Mouse (Mus musculus) intestine, postnatal 0 days (tissue): ENCODE measurements around the gene Rapgef1. TPM values are rescaled to one million over a fixed set of nuclear protein-coding genes. Genes with fewer than 3 reads are reported as not detected.
A peak's percentile ranks its signal among the peaks of the same experiment; 100 is the strongest.

Experiments used
- ATAC-seq: fragments of 200-750 bp; cut with Nextera tagmentation; 2 replicates; pipeline ENCODE4 v1.8.0; 2017; ENCODE audit warnings: mild to moderate bottlenecking, moderate TSS enrichment, moderate library complexity
- H3K27ac ChIP-seq: fragments of 300-500 bp; sonication (generic); 2 replicates; pipeline ENCODE4 v1.5.1; 2014; ENCODE audit warnings: mild to moderate bottlenecking, low read depth, low read length, moderate library complexity
- H3K27me3 ChIP-seq: fragments of 300-500 bp; sonication (generic); replicated peaks from 2 replicates; pipeline ENCODE4 v1.6.1; 2014; ENCODE audit warnings: low read length, mixed read lengths; ENCODE audit not compliant: control insufficient read depth, insufficient read depth
- H3K36me3 ChIP-seq: fragments of 300-500 bp; sonication (generic); 2 replicates; pipeline ENCODE4 v1.6.1; 2014; ENCODE audit warnings: mild to moderate bottlenecking, moderate library complexity; ENCODE audit not compliant: control insufficient read depth, insufficient read depth
- H3K4me1 ChIP-seq: fragments of 300-500 bp; sonication (generic); replicated peaks from 2 replicates; pipeline ENCODE4 v1.6.1; 2014; ENCODE audit warnings: antibody characterized with exemption, low read length, mixed read lengths; ENCODE audit not compliant: control insufficient read depth, insufficient read depth
- H3K4me2 ChIP-seq: fragments of 300-500 bp; sonication (generic); replicated peaks from 2 replicates; pipeline ENCODE4 v1.6.1; 2014; ENCODE audit warnings: low read depth, mild to moderate bottlenecking, moderate library complexity
- H3K4me3 ChIP-seq: fragments of 300-500 bp; sonication (generic); 2 replicates; pipeline ENCODE4 v1.5.1; 2014; ENCODE audit warnings: low read depth, low read length
- H3K9ac ChIP-seq: fragments of 300-500 bp; sonication (generic); 2 replicates; pipeline ENCODE4 v1.6.1; 2014; ENCODE audit warnings: mild to moderate bottlenecking, low read depth, low read length
- H3K9me3 ChIP-seq: fragments of 300-500 bp; sonication (generic); 2 replicates; pipeline ENCODE4 v1.6.1; 2016; ENCODE audit warnings: mixed run types; ENCODE audit not compliant: control insufficient read depth
- CTCF ChIP-seq: sonication (generic); IDR thresholded peaks from 2 replicates; pipeline ENCODE4 v1.5.1; 2016; ENCODE audit warnings: low read depth, mild to moderate bottlenecking, control low read depth, antibody characterized with exemption, moderate library complexity
- whole genome bisulfite sequencing: fragments of 180-500 bp; shearing (Covaris S2); extraction: QIAGEN DNeasy Blood & Tissue Kit; methylation state at CpG from one replicate; pipeline ENCODE4 v1.1.7; 2014; 5-methylcytosine and 5-hydroxymethylcytosine counted together
- polyA plus RNA-seq: library from polyadenylated mRNA; unstranded; fragments of >200 nt; fragmentation: Nextera tagmentation; extraction: Ambion mirVana; gene quantifications from 2 replicates; pipeline ENCODE4 v1.2.1, GENCODE M21; 2015

Gene Rapgef1
- polyA plus RNA-seq, 1 experiment from 2014 or later, result 6.1 TPM

DNA sequence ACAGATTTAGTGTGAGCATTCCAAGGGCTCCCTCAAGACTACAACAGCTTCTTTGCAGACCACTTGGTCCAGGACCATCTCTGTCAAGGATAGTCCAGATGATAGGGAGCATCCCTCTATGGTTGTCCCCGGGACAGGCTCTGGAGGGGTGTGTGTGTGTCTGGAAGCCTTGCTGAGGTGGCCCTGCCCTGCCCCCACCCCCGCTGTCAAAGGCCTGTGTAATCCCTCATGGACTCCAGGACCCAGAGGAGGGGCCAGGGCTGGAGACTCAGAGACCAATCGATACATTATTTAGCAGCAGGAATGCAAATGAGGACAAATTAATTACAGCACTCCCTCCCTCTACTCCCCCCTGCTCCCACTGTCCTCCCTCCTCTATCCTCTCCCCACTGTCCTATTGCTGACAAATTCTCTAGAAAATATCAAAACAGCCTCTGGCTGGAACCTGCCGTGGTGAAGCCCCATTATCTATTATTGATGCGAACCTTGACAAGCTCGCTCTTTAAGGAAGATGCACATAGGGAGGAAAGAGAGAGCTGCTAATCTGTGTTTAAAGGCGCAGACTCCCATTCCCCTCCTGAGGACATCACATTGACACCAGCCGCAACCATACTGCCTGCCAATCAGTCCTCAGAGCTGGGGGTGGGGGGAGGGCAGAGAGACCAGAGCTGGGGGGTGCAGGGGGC lies 33.4 kb upstream of the Rapgef1 start:
- TF ChIP-seq CTCF, result no peak
- no peak overlapping the region for H3K9ac ChIP-seq
- H3K4me2 ChIP-seq, result no peak overlapping the region

DNA sequence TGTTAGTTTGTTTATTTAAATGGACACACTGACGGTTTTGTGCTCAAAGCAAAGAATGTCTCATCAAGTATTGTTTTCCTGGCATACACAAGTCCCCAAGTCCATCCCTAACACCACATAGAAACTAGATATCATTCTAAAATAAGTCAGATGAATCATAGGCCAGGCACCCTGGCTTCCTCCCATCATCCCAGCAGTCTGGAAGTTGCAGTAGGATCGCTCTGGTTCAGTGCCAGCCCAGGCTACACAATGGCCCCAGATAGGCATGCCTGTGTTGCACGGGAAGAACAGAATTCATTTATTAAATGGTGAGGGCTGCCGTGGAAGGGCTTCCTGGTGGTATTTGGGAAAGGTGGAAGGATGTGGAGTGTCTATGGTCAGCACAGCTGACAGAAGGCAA lies 31.5 kb upstream of the Rapgef1 start:
- H3K4me1 ChIP-seq, result no peaks in the 10 kb centered on the region
- H3K9ac ChIP-seq, result no peak overlapping the region
- no peak overlapping the region for H3K27ac ChIP-seq
- WGBS, result 57% methylated on average over 4 of the region's 4 CpGs
- no peaks in the 10 kb centered on the region for H3K27me3 ChIP-seq
- ATAC-seq, result no peak
- H3K36me3 ChIP-seq, result no peaks in the 10 kb centered on the region
- no peak for TF ChIP-seq CTCF
- H3K4me3 ChIP-seq, result no peak overlapping the region
- H3K9me3 ChIP-seq, result no peaks in the 10 kb centered on the region
- H3K4me2 ChIP-seq, result no peak overlapping the region

More for the DNA sequence above, 33.4 kb upstream of the Rapgef1 start:
- Histone ChIP-seq H3K9me3 (no peaks in the 10 kb centered on the region), H3K4me1 (no peaks in the 10 kb centered on the region), H3K4me3 (no peak overlapping the region), H3K27me3 (no peaks in the 10 kb centered on the region), H3K36me3 (no peaks in the 10 kb centered on the region), H3K27ac (no peak overlapping the region)
- 31% methylated on average over 8 of the region's 8 CpGs for WGBS
- ATAC-seq, result no peak

DNA sequence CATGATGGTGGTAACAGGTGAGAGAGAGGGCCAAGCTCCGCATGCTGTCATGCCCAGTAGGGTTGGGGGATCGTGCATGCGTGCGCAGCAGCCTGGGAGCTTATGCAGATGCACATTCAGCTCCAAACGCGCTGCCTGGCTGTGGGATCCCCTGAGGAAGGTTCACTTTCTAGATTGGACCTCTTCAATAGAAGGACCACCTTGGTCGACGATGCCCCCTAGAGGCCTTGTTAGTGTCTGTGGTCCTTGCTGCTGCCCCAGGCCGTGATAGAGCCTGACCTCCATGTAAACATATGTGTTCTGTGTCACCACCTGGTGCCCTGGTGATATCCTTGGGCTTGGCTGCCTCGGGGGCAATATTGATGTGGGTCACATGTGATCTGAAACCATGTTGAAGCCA lies 30.3 kb upstream of the Rapgef1 start:
- Histone ChIP-seq H3K4me2 (no peak overlapping the region), H3K9me3 (no peaks in the 10 kb centered on the region), H3K36me3 (no peaks in the 10 kb centered on the region), H3K4me1 (no peaks in the 10 kb centered on the region), H3K27ac (no peak overlapping the region), H3K9ac (no peak overlapping the region), H3K27me3 (no peaks in the 10 kb centered on the region), H3K4me3 (no peak overlapping the region)
- ATAC-seq, result no peak
- TF ChIP-seq CTCF, result peak; percentile 36
- WGBS, result 32% methylated on average over 10 of the region's 10 CpGs

DNA sequence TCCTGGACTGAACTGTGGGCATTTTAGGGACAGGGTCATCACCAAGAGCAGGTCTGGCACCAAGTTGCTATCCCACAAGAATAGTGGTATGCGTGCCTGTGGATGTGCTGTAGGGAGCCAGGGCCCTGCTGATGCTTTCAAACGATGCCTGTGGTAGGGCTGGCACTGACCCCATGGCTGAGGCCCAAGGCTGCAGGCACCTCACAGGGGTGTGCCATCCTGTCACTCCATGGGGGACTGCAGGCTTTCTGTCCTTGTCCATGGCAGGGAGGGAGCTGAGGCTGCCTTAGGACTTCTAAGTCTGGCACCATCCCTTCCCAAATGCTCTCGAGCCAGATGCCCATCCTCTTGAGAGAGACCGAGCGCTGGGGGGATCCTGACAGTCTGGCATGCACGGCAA lies 27.9 kb upstream of the Rapgef1 start:
- Histone ChIP-seq H3K9me3 (no peaks in the 10 kb centered on the region), H3K27me3 (no peaks in the 10 kb centered on the region), H3K4me2 (no peak overlapping the region), H3K4me1 (no peaks in the 10 kb centered on the region), H3K36me3 (no peaks in the 10 kb centered on the region), H3K4me3 (no peak overlapping the region), H3K9ac (no peak overlapping the region), H3K27ac (no peak overlapping the region)
- TF ChIP-seq CTCF, result no peak
- ATAC-seq, result no peak
- WGBS, result 82% methylated on average over 6 of the region's 6 CpGs

DNA sequence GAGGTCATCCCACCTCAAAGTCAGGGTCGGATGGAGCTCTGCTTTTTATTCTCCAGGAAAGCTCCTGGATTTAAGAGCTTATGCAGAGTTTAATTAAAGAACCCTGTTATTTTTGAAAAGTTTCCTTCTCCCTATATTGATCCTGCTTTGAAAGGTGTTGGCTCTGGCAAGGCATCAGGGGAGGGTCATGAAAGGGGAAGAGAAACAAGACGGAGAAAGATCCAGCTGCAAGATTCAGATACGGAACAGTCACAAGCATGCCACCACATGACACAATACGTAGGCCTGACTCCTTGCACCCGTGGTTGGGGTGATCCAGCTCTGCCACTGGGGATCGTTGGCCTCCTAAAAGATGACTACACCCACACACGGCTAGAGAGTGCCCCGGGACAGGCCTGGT lies 27.0 kb upstream of the Rapgef1 start:
- Histone ChIP-seq H3K4me1 (no peaks in the 10 kb centered on the region), H3K9ac (no peak overlapping the region), H3K4me3 (no peak overlapping the region), H3K9me3 (no peaks in the 10 kb centered on the region), H3K27ac (no peak overlapping the region), H3K27me3 (no peaks in the 10 kb centered on the region), H3K36me3 (no peaks in the 10 kb centered on the region), H3K4me2 (no peak overlapping the region)
- no peak for TF ChIP-seq CTCF
- no peak for ATAC-seq
- WGBS, result 66% methylated on average over 8 of the region's 8 CpGs

DNA sequence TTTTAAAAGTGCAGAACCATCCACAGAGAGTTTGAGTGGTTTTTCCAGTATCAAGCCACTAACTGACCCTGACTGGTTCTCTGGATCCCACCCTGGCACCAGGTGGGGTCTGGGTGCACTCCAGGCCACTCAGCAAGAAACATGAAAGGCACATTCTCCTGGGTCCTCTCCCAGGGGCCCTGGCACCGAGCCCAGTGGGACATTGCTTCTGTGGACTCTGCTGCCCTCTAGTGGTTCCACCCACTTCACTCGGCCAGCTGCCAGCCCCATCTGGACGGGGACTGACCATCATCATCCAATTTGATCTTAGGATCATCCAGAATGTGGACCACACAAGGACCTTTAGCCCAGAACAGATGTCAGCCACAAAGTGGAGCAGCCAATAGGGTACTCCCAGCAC lies 15.6 kb upstream of the Rapgef1 start:
- no peak overlapping the region for H3K4me2 ChIP-seq
- H3K9ac ChIP-seq, result no peak overlapping the region
- H3K27me3 ChIP-seq, result no peaks in the 10 kb centered on the region
- no peak for ATAC-seq
- H3K27ac ChIP-seq, result no peak overlapping the region
- H3K9me3 ChIP-seq, result no peaks in the 10 kb centered on the region
- TF ChIP-seq CTCF, result peak; percentile 96
- 0% methylated on average over 3 of the region's 3 CpGs for WGBS
- no peak overlapping the region for H3K4me3 ChIP-seq
- H3K4me1 ChIP-seq, result no peaks in the 10 kb centered on the region
- H3K36me3 ChIP-seq, result no peaks in the 10 kb centered on the region

DNA sequence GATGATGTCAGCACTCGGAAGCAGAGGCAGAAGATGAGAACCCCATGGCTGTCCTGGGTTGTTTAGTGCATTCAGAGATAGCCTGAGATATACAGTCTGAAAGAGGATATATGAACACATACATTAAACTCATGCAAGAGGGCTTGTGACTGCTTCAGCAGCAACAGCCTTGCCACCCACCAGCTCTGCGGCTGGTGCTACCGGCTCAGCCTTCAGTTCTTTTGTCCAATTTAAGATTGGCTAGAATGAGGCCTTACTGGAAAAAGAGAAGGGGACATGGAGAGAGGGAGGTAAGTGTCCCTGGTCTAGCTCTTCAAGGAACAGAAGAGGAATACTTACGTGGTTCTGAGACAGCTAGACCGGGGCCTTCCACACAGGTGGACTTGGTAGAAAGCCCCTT lies 13.9 kb upstream of the Rapgef1 start:
- H3K27me3 ChIP-seq, result no peaks in the 10 kb centered on the region
- H3K27ac ChIP-seq, result no peak overlapping the region
- H3K9me3 ChIP-seq, result no peaks in the 10 kb centered on the region
- no peaks in the 10 kb centered on the region for H3K36me3 ChIP-seq
- H3K9ac ChIP-seq, result no peak overlapping the region
- ATAC-seq, result no peak
- no peak for TF ChIP-seq CTCF
- no peak overlapping the region for H3K4me3 ChIP-seq
- no peak overlapping the region for H3K4me2 ChIP-seq
- WGBS, result 92% methylated on average over 5 of the region's 5 CpGs
- H3K4me1 ChIP-seq, result no peaks in the 10 kb centered on the region
